Mouse (Mus musculus) megakaryocyte, adult 5-6 weeks (primary cell): ENCODE measurements around the gene Rusc2. TPM values are rescaled to one million over a fixed set of nuclear protein-coding genes. Genes with fewer than 3 reads are reported as not detected.

Experiments used
- ATAC-seq: 2 replicates; pipeline ENCODE4 v1.8.0; 2016; ENCODE audit warnings: mild to moderate bottlenecking, inconsistent platforms; ENCODE audit not compliant: poor library complexity, severe bottlenecking
- total RNA-seq, 2 experiments: library from RNA; stranded (forward) in 1 of 2; stranded (reverse) in 1 of 2; fragments of 153-499, 151-499 nt in 1 of 2; fragments of 221-1000, 200-1000 nt in 1 of 2; gene quantifications; 2 replicates each; pipeline versions ENCODE4 v1.2.3 to v1.2.4; 2015 to 2017

The Rusc2 gene
- 2.1 and 3.0 TPM in 2 replicates for total RNA-seq (2015)
- total RNA-seq (2017), result 0.77 and 2.3 TPM in 2 replicates

DNA sequence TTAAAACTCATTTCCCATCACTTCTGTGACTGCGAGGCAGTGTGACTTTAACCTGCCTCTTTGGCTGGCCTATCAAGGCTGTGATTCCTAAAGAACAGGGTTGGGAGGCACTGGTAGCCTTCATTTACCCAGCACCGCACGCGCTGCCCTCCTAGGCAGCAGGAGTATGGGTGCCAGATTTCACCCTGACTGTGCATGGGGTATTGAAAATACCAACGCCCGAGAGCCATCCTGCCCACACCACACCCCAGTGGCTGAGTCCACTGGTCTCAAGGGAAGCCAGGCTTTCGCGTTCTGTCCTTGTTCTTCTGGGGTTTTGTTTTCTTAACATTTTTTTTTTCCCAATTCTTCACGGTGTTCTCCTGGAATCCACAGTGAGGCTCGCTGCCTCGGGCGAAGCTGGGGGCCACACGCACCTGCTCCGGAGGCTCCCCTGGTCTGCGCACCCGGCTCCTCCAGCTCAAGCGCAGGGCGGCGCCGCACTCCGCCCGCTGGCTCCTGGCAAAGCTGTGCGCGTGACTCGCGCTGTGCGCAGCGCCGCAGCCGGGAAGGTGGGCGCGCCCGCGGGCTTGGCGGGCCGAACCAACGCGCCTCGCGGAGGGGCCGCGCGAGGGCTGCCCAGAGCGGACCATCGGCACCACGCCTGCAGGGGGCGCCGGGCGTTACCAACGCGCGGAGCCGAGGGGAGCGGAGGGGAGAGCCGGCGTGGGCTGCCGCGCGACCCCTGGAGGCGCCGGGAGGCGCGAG is at the start of gene Rusc2:
Rusc2 (plus strand) TSS at position 572 of the 747 bp plus-strand sequence.
- ATAC-seq, result peak; percentile 88

DNA sequence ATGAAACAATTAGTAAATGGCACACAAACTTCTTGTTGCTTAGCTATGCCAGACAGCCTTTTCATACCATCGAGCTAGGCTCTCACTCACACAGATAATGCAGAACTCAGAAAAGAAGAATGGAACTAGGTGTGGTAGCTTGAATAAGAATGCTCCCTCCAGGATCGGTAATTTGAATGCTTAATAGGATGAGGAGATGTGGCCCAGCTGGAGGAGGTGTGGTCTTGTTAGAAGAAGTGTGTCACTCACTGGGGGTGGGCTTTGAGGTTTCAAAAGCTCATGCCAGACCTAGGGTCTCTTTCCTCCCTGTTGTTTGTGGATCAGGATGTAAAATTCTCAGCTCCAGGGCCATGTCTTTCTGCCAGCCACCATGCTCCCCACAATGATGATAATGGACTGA is 47.0 kb upstream of the Rusc2 start:
- ATAC-seq, result no peak

DNA sequence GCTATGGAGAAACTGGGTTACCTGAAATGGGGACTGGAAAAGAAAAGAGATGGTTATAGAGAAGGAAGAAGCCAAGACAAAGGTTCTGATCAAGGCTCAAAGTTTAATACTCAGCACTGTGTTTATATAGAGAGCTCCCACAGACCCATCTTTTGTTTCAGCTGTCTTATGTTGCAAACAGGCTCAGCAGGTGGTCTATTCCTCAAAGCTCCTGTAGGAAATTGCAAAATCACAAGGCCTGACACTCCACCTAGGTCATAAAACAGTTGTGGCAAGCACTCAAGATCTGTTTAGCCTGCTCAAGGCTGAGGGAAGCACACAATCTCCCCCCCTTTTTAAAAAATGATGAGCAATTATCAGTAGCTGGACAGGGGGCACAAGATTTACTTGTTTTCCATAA is 45.6 kb upstream of the Rusc2 start:
- no peak for ATAC-seq

DNA sequence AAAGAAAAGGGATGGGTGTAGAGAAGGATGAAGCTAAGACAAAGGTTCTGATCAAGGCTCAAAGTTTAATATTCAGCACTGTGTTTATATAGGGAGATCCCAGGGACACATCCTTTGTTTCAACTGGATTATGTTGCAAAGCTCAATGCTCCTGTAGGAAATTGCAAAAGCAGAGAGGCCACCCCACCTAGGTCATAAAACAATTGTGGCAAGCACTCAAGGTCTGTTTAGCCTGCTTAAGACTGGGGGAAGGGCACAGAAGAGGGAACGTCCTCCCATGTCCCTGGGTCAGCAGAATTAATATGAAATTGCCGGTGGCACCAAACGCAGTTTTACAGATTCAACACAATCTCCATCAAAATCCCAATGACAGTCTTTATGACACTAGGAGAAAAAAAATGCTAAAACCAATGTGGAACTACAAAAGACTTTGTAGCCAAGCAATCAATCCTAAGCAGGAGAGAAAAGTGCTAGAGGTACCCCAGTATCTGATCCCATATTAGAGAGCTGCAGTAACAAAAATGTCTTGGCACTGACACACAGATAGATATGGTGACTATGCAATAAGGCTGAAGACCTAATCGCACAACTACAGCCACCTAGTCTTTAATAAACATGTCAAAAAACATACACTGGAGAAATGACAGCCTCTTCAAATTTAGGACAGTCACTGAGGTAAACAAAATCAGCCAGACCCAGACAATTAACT is 41.5 kb upstream of the Rusc2 start:
- no peak for ATAC-seq

DNA sequence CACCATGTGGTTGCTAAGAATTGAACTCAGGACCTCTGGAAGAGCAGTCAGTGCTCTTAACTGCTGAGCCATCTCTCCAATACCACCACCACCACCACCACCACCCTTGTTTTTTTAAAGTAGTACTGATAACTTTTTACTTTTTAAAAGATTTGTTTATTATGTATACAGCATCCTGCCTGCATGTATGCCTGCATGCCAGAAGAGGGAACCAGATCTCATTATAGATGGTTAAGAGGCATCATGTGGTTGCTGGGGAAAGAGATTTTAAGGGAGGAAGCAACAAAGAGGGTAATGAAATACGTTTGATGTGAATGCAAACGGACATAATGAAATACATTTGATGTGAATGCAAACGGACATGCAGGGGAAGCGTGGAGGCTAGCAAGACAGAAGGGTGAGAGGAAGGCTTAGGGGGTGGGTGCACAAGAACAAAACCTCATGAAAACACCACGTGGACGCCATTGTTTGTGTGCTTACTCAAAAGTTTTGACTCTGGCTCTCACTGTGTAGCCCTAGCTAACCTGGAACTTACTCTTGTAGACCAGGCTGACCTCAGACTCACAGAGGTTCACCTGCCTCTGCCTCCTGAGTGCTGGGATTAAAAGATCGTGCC is 40.4 kb upstream of the Rusc2 start:
- ATAC-seq, result no peak

DNA sequence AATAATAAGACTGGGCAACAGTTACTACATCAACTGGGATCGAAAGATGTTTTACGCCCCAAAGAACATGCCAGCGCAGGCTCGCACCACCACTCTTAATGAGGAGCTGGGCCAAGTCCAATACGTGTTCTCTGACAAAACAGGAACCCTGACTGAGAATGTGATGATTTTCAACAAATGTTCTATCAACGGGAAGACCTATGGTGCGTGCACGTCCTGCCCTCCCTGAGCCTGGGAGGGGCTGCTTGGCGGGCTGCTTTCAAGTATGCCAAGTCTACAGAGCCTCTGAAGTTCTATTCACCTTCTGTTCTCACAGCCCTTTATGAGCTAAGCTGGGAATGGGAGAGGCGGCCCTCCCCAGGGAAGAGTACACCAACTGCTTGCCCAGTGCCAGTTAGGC is 39.3 kb upstream of the Rusc2 start:
- ATAC-seq, result no peak

DNA sequence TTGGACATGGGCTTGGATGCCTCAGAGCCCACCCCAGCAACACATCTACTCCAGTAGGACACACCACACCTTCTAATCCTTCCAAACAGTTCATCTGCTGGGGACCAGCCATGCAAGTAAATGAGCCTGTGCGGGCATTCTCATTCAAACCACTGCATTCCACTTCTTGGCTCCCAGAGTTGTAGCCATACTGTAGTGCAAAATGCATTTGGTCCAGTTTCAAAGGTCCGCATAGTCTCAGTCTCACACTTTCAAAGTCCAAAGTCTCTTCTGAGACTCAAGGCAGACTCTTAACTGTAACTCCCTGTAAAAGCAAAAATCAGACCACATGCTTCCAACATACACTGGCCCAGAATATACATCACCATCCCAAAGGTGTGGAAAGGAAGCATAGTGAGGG is 36.8 kb upstream of the Rusc2 start:
- no peak for ATAC-seq

DNA sequence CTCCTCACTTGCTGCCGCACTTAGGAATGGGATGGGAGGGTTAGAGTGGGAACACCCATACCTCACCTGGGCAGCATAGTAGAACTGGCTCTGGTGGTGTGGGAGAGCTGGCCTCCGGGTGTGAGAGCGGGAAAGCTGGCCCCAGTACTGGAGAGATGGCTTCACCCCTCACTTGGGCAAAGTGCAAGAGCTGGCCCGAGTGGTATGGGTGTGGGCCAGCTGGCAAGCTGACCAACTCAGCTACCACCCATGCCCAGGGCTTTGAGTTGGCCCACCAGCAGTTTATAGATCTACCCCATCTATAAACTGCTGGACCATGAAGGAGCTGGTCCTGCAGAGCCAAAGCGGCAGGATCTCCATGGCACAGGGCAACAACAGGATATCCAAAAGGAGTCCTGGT is 32.6 kb upstream of the Rusc2 start:
- ATAC-seq, result no peak

DNA sequence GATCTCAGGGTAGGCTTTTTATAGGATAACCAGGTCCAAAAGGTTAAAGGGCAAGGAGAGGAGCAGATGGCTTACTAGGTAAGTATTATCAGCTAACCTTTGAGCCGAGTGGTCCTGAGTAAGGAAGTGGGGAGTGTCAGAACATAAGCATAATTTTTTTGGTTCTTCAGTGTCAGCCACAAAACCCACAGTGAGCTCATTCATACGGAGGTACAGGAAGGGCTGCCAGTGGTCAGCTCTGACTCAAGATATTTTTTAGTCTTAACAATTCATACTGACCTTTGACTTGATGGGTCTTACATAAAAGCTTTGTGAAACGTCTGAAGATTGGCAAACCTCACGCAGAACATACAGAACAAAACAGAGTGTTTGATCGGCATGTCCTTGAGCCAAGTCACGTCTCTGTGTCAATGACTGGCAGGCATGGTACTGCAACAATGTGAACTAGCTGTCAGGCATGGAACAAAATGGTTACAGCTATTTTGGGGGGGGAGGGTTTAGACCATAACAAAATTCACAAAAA is 31.7 kb upstream of the Rusc2 start:
- peak; percentile 64 for ATAC-seq

DNA sequence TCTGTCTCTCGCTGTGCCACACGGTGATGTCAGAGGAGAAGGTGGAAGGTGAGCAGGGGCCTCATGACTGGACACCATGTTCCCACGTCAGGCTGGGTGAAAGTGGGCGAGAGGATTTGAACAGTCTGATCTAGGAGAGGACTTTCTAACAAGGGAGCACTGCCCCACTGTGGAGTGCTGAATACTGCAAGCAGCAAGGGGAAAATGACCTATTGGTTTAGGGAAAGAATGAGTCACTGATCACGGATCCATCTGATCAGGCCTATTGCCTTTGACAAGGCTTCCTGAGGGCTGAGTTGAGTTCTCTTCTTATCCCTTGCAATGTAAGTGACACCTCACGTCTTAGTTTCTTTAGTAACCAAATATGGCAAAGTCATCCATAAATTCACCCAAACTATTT is 28.1 kb upstream of the Rusc2 start:
- no peak for ATAC-seq

DNA sequence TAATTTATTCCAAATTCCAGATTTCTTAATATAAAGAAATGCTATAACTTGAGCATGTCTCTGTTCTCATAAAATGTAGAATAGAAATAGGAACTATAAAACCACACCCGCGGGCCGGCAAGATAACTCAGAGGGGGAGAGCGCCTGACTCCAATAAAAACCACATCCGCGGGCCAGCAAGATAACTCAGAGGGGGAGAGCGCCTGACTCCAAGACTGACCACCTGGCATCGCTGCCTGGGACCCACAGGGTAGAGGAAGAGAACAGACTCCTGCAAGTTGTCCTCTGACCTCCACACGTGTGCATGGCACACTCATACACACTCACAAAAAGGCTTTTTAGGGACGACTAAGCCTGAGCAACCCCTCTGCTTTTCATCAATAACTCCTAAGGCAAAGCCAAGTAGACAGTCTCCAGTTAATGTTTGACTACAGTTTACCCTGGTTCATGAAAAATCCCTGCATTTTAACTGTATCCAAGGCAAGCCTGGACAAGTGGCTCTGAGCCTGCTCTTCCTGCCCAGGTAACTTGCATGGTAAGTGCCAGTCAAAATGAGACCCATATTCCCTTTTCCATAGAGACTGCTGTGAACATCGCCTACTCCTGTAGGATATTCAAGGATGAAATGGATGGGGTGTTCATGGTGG is 16.7 kb upstream of the Rusc2 start:
- ATAC-seq, result peak; percentile 54

DNA sequence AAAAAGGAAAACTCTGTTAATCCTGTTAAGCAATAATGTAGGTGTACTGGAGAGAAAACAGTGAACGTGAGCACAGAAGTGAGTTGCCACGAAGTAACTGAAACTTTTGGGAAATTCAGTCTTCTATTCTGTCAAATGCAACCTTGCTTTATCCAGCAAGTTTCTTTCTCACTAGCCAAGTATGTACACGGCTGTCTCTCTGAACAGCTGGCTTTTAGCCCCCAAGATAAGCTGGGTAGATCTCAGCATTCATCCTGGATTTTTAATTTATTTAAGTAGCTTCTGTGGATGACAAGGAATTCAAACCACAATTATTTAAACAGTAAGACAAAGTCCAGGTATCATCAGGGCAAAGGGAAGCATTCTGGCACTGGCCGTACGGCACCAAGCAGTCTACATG is 14.5 kb upstream of the Rusc2 start:
- ATAC-seq, result no peak

DNA sequence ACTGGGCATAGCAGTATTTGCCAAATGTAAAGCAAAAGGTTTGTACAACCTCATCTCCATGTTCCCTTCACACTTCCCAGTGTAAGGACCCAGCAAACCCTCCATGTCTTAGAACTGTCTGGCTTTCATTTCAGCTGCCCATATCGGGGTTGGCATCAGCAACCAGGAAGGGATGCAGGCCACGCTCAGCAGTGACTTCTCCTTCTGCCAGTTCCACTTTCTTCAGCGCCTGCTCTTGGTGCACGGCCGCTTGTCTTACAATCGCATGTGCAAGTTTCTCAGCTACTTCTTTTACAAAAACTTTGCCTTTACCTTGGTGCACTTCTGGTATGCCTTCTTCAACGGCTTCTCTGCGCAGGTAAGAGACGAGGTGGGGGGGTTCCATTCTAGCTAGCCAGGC is 14.0 kb upstream of the Rusc2 start:
- peak; percentile 72 for ATAC-seq

DNA sequence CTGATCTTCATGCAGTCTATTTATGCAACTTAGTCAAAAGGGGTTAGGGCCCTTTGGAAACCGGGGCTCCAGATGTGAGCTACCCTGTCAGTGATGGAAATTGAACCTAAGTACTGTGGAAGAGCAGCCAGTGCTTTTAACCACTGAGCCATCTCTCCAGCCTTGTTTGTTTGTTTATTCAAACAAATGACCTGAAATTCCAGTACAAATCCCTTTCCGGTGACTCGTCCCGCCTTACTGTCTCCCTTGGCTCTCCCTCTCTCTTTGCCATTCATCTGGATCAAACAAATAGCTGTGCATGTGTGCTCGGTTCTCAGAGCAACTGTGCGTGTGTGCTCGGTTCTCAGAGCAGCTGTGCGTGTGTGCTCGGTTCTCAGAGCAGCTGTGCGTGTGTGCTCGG is 10.4 kb upstream of the Rusc2 start:
- ATAC-seq, result no peak

DNA sequence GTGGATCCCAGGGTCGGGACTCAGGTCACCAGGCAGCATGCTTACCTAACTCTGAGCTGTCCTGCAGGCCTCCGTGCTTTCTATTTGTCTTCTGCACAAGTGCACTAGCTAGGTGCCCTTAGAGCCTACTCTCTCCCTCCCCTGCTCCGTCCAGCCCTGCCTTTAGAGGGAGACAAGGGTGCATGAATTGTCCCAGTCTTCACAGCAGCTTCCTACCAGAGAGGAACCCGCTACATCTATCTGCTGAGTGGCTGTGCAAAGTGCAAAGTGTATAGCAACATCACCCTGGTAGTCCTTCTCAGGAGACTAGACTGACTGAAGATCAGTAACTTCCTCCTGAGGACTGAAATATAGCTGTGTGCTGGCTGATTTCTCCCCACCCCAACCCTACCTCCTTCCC is 9.6 kb upstream of the Rusc2 start:
- ATAC-seq, result no peak

DNA sequence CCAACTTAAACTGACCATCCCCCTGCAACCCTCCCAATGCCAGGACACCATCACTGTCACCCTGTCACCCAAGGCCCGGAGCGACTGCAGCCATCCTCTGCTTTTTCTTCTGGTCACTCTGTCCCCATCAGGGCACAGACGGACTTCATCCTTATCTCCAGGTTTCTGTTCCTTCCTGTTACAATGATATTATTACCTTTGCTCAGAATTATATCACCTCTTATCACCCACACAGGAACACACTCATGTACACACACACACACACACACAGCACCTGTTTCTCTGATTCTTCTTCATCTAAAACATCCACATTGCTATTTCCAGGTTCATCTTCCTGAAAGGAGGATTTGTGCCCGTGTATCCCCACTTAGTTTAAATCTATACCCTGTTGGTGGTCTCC is 7.5 kb upstream of the Rusc2 start:
- ATAC-seq, result no peak

DNA sequence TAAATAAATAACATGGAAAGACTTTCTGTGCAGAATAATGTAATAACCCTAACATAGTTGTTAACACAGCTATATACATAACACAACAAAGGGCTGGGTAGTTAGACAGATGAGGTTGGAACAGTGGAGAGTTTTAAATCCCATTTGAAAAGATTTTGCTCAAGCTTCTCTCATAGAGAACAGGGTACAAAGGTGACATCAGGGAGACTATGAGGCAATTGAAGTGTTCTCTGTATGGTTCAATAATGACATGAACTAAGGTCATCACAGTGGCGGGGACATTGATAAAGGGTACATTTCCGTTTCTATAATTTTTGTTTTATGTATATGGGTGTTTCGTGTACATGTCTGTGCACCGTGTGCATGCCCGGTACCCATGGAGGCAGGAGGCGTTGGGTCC is 2.2 kb upstream of the Rusc2 start:
- no peak for ATAC-seq

DNA sequence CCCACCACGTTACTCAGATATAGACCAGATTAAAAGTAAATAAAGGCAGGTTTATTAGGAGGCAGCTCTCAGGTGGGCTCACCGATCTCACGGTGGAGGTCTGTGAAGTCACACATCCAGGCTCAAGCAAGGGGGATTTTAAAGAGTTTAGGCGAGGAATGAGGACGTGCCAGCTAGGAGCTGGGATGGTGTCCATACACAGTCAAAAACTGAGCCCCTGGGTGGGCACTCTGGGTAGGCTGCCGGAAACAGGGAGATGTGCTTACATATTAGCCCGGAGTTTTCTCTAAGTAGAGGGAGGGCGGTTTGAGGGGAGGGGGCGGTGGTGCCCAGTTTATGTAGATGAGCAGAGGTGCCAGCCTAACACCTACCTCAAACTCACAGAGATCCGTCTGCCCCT is 828 bp upstream of the Rusc2 start:
- no peak for ATAC-seq

DNA sequence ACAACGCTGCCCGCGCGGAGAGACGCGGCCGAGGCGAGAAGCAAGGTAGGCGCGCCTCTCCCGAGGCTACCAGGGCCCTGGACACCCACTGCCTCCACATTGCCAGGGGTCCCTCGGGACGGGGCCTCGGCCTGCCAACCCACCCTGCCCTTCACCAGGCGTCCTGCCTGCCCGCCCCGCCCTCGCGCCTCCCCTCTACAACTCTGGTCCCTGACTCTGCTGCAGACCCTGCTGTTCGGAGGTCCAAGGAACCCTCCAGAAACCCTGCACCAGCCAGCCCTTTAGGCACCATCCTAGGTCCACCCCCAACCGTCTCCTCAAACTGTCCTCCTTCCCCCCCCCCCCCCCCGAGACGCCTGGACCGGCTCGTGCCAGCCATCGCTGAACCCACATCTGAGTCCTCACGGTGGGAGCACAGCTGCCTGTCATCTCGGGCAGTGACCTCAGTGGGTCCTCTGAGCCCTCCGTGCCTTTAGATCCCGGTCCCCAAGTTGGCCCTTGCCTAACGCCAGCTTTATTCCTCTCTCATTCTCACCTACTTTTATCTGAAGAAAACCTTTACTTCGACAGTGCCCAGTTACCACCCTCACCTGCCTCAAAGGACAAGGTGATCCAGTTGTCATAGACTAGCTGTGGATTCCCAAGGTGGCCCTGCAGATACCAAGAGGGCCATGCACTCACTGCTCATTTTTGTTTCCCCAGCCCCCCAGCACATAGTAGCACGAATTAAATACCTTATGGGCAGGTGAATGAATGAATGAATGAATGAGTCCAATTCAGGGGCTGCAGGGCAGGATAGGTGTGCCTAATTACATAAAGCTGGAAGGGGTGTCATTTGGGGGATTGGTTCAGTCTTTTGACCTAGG is 609 bp downstream of the Rusc2 start:
- ATAC-seq, result no peak
